Mouse (Mus musculus) heart, postnatal 0 days (tissue): Measurements from ENCODE around the gene Atxn2l.

Experiments
- CTCF ChIP-seq: IDR thresholded peaks from 2 replicates; pipeline ENCODE4 v1.5.1; 2016; ENCODE audit warnings: antibody characterized with exemption, control low read depth, low read depth
- EP300 ChIP-seq: IDR thresholded peaks from 2 replicates; pipeline ENCODE4 v1.6.1; 2016; ENCODE audit warnings: antibody characterized with exemption, low read depth

DNA sequence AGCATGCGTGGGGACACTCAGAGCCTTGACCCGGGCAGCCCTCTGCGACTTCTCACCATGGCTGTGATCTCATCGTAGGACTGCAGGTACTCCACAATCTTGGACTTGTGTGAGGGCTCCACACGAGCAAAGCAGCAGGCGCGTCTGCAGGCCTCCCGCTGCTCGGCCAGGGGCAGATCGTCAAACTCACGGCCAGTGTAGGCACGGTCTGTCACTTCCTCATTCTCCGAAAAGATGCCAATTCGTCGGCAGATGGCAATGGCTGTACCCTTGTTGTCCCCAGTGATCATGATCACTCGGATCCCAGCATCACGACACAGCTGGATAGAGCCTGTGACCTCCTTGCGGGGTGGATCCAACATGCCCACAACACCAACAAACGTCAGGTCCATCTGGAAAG lies 54.8 kb downstream of the Atxn2l start:
- TF ChIP-seq CTCF (no peak), EP300 (no peak)
